Mouse (Mus musculus): ENCODE data around the gene Gm11627. TPM values are rescaled to one million over a fixed set of nuclear protein-coding genes. Genes with fewer than 3 reads are reported as not detected.
"Not testable (repeated sequence)": the region's sequence is repeated elsewhere in the genome, so short reads cannot be mapped to it uniquely, and the experiment has no call there.

Gene Gm11627
- polyA plus RNA-seq, 1 experiment from 2014 or later: 7.3 TPM

GRCm38 (mm10) chr11:102568756-102569377, 10.4 kb downstream of the Gm11627 start:
- Histone ChIP-seq H3K36me3 (ENCODE audit: control insufficient read depth, insufficient read depth, low read length) (no peaks in the 10 kb centered on the region), H3K4me1 (replicated peaks; ENCODE audit: control insufficient read depth, insufficient read depth, low read length) (no peaks in the 10 kb centered on the region), H3K27me3 (ENCODE audit: control insufficient read depth, insufficient read depth, low read length) (no peaks in the 10 kb centered on the region), H3K4me3 (ENCODE audit: low read depth, low read length) (no peak overlapping the region), H3K4me2 (replicated peaks; ENCODE audit: low read depth, low read length) (no peak overlapping the region), H3K9ac (ENCODE audit: low read depth, low read length) (no peak overlapping the region), H3K9me3 (ENCODE audit: control insufficient read depth, low read length) (no peaks in the 10 kb centered on the region), H3K27ac (ENCODE audit: low read depth, low read length) (no peak overlapping the region)
- ATAC-seq (ENCODE audit: low FRiP score) (no peak), DNase-seq (ENCODE audit: low spot score) (no peak)
- WGBS: 86% methylated on average over 7 of the region's 7 CpGs

DNA sequence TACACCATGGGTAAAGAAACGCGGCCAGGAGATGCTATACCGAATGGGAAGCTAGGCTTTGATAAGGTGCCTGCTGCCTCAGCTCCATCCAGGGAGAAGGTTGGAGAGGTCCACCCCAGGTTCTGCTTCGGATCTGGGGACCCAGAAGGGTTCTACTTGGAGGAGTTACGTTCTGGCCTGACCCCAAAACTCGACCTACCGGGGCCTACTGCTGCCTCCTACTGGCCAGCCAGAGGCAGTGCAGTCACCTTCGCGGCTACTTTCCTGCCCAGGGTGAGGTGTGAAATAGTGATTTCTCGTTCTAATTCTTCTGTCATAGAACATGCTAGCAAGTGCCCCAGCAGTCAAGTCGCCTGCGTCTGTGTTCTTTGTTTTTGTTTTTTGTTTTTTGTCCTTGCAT, 11.1 kb downstream of the Gm11627 start:
- WGBS: 80% methylated on average over 12 of the region's 12 CpGs
- no peak for ATAC-seq (ENCODE audit: low FRiP score)
- H3K4me3 ChIP-seq (ENCODE audit: low read depth, low read length): no peak overlapping the region

DNA sequence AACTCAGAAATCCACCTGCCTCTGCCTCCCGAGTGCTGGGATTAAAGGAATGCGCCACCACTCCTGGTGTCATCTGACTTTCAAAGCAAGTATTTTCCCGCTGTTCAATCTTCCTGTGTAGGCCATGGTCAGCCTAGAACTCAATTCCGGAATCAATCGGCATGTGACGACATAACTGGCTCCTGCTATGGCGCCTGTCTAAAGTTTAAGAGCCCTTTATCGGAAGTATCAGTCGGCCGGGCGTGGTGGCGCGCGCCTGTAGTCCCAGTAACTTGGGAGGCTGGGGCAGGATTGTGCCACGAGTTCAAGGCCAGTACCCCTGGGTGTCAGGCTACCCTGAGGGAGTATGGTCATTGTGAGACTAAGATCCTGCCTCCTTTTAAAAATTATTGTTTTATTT, 11.5 kb downstream of the Gm11627 start:
- Histone ChIP-seq H3K9ac (ENCODE audit: low read depth, low read length) (no peak overlapping the region), H3K9me3 (ENCODE audit: control insufficient read depth, low read length) (no peaks in the 10 kb centered on the region), H3K4me3 (ENCODE audit: low read depth, low read length) (no peak overlapping the region), H3K4me2 (replicated peaks; ENCODE audit: low read depth, low read length) (no peak overlapping the region), H3K27me3 (ENCODE audit: control insufficient read depth, insufficient read depth, low read length) (no peaks in the 10 kb centered on the region), H3K4me1 (replicated peaks; ENCODE audit: control insufficient read depth, insufficient read depth, low read length) (no peaks in the 10 kb centered on the region), H3K27ac (ENCODE audit: low read depth, low read length) (no peak overlapping the region), H3K36me3 (ENCODE audit: control insufficient read depth, insufficient read depth, low read length) (no peaks in the 10 kb centered on the region)
- ATAC-seq (ENCODE audit: low FRiP score): no peak
- no peak for DNase-seq (ENCODE audit: low spot score)
- 97% methylated on average over 15 of the region's 15 CpGs for WGBS

More for the DNA sequence above, 11.1 kb downstream of the Gm11627 start:
- Histone ChIP-seq H3K4me1 (replicated peaks; ENCODE audit: control insufficient read depth, insufficient read depth, low read length) (no peaks in the 10 kb centered on the region), H3K27me3 (ENCODE audit: control insufficient read depth, insufficient read depth, low read length) (no peaks in the 10 kb centered on the region), H3K9me3 (ENCODE audit: control insufficient read depth, low read length) (no peaks in the 10 kb centered on the region), H3K36me3 (ENCODE audit: control insufficient read depth, insufficient read depth, low read length) (no peaks in the 10 kb centered on the region), H3K27ac (ENCODE audit: low read depth, low read length) (no peak overlapping the region), H3K4me2 (replicated peaks; ENCODE audit: low read depth, low read length) (no peak overlapping the region), H3K9ac (ENCODE audit: low read depth, low read length) (no peak overlapping the region)
- no peak for DNase-seq (ENCODE audit: low spot score)

DNA sequence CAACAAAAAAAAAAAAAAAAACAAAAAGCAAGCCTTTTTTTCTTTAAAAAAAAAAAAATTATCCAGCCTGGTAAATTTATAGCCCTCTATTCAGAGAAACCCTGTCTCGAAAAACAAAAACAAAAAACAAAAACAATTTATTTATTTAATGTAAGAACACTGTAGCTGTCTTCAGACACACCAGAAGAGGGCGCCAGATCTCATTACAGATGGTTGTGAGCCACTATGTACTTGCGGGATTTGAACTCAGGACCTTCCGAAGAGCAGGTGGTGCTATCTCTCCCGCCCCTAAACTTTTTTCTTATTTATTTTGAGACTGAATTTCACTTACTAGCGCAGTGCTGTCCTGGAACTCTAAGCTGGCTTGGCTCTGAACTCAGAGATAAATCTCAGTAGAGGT, 12.1 kb downstream of the Gm11627 start:
- Histone ChIP-seq H3K4me1 (replicated peaks; ENCODE audit: control insufficient read depth, insufficient read depth, low read length) (no peaks in the 10 kb centered on the region), H3K36me3 (ENCODE audit: control insufficient read depth, insufficient read depth, low read length) (no peaks in the 10 kb centered on the region), H3K27me3 (ENCODE audit: control insufficient read depth, insufficient read depth, low read length) (no peaks in the 10 kb centered on the region), H3K4me3 (ENCODE audit: low read depth, low read length) (no peak overlapping the region), H3K9ac (ENCODE audit: low read depth, low read length) (no peak overlapping the region), H3K27ac (ENCODE audit: low read depth, low read length) (no peak overlapping the region), H3K9me3 (ENCODE audit: control insufficient read depth, low read length) (no peaks in the 10 kb centered on the region), H3K4me2 (replicated peaks; ENCODE audit: low read depth, low read length) (no peak overlapping the region)
- 91% methylated on average over 6 of the region's 6 CpGs for WGBS
- ATAC-seq (ENCODE audit: low FRiP score): no peak
- DNase-seq (ENCODE audit: low spot score): no peak

- Histone ChIP-seq H3K4me3 (ENCODE audit: low read depth, low read length) (no peak overlapping the region), H3K27me3 (ENCODE audit: control insufficient read depth, insufficient read depth, low read length) (no peaks in the 10 kb centered on the region), H3K9ac (ENCODE audit: low read depth, low read length) (no peak overlapping the region), H3K4me2 (replicated peaks; ENCODE audit: low read depth, low read length) (no peak overlapping the region), H3K27ac (ENCODE audit: low read depth, low read length) (no peak overlapping the region), H3K9me3 (ENCODE audit: control insufficient read depth, low read length) (no peaks in the 10 kb centered on the region), H3K36me3 (ENCODE audit: control insufficient read depth, insufficient read depth, low read length) (no peaks in the 10 kb centered on the region), H3K4me1 (replicated peaks; ENCODE audit: control insufficient read depth, insufficient read depth, low read length) (no peaks in the 10 kb centered on the region)
- WGBS: 100% methylated on average over 1 of the region's 1 CpGs
- no peak for ATAC-seq (ENCODE audit: low FRiP score)
- no peak for DNase-seq (ENCODE audit: low spot score)
Observed at GRCm38 (mm10) chr11:102566290-102566689, 13.0 kb downstream of the Gm11627 start.

DNA sequence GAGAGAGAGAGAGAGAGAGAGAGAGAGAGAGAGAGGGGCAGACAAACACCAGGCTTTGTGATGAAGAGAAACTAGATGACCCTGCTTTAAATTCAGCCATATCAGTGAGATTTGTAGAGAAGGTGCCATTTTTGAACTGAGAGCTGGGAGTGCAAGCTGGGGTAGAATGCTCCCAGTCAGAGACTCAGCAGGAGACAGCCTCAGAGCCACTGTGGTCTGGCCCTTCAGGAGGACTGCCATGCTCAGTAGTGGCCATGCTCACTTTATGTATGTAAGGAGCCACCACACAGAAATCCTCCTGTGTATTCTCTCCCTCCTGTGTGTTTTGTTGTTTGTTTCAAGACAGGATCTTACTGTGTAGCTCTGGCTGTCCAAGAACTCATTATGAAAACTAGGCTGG, 13.5 kb downstream of the Gm11627 start:
- Histone ChIP-seq H3K27me3 (ENCODE audit: control insufficient read depth, insufficient read depth, low read length) (no peaks in the 10 kb centered on the region), H3K27ac (ENCODE audit: low read depth, low read length) (no peak overlapping the region), H3K4me3 (ENCODE audit: low read depth, low read length) (no peak overlapping the region), H3K36me3 (ENCODE audit: control insufficient read depth, insufficient read depth, low read length) (no peaks in the 10 kb centered on the region), H3K4me2 (replicated peaks; ENCODE audit: low read depth, low read length) (no peak overlapping the region), H3K9ac (ENCODE audit: low read depth, low read length) (no peak overlapping the region), H3K4me1 (replicated peaks; ENCODE audit: control insufficient read depth, insufficient read depth, low read length) (no peaks in the 10 kb centered on the region), H3K9me3 (ENCODE audit: control insufficient read depth, low read length) (no peaks in the 10 kb centered on the region)
- ATAC-seq (ENCODE audit: low FRiP score) (no peak), DNase-seq (ENCODE audit: low spot score) (no peak)

- H3K36me3 ChIP-seq (ENCODE audit: control insufficient read depth, insufficient read depth, low read length); DNase-seq (ENCODE audit: low spot score); H3K27me3 ChIP-seq (ENCODE audit: control insufficient read depth, insufficient read depth, low read length); H3K9me3 ChIP-seq (ENCODE audit: control insufficient read depth, low read length); H3K9ac ChIP-seq (ENCODE audit: low read depth, low read length); H3K4me2 ChIP-seq (replicated peaks; ENCODE audit: low read depth, low read length); H3K4me1 ChIP-seq (replicated peaks; ENCODE audit: control insufficient read depth, insufficient read depth, low read length); H3K4me3 ChIP-seq (ENCODE audit: low read depth, low read length); H3K27ac ChIP-seq (ENCODE audit: low read depth, low read length); ATAC-seq (ENCODE audit: low FRiP score): not testable (repeated sequence)
- 85% methylated on average over 14 of the region's 14 CpGs for WGBS
Observed at GRCm38 (mm10) chr11:102564952-102565671, 14.1 kb downstream of the Gm11627 start.

DNA sequence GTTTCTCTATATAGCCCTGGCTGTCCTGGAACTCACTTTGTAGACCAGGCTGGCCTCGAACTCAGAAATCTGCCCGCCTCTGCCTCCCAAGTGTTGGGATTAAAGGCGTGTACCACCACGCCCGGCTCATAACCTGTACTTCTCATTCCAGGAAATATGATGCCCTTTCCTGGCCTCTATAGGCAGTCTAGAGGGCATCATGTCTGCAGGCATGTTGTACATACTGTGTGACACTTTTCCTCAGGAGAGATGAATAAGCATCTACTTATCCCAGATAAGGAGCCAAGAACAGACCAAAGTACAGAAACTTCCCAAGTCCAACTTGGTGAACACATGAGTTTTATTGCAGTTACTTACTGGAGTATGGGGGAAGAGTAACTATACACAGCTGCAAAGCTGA, 20.6 kb downstream of the Gm11627 start:
- H3K9ac ChIP-seq (ENCODE audit: low read depth, low read length): no peak overlapping the region

DNA sequence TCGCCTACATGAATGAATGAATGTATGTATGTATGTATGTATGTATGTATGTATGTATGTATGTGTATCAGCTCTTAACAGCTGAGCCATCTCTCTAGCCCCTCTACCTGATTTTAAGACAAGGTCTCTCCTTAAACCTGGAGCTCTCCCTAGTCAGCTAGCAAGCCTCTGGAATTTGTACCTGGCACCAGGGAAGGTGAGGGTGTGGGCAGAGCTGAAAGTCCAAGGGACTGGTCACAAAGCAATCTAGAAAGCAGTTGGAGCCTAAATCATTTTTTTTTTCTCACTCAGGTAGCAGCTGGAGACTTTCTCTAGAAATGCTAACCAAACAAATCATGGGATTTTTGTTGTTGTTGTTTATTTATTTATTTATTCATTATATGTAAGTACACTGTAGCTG, 21.9 kb downstream of the Gm11627 start:
- Histone ChIP-seq H3K9ac (ENCODE audit: low read depth, low read length) (no peak overlapping the region), H3K4me2 (replicated peaks; ENCODE audit: low read depth, low read length) (no peak overlapping the region), H3K4me1 (replicated peaks; ENCODE audit: control insufficient read depth, insufficient read depth, low read length) (peaks cover 4% of the 10 kb centered on the region; the same call in 1 of the 2 replicates), H3K9me3 (ENCODE audit: control insufficient read depth, low read length) (no peaks in the 10 kb centered on the region), H3K4me3 (ENCODE audit: low read depth, low read length) (no peak overlapping the region), H3K27me3 (ENCODE audit: control insufficient read depth, insufficient read depth, low read length) (no peaks in the 10 kb centered on the region), H3K27ac (ENCODE audit: low read depth, low read length) (0 out of 2 replicates have a peak overlapping the region, but pooled peaks have one; percentile 20), H3K36me3 (ENCODE audit: control insufficient read depth, insufficient read depth, low read length) (no peaks in the 10 kb centered on the region)
- WGBS: 95% methylated on average over 1 of the region's 1 CpGs
- ATAC-seq (ENCODE audit: low FRiP score) (no peak), DNase-seq (ENCODE audit: low spot score) (no peak)

More for the DNA sequence above, 20.6 kb downstream of the Gm11627 start:
- Histone ChIP-seq H3K9me3 (ENCODE audit: control insufficient read depth, low read length) (no peaks in the 10 kb centered on the region), H3K27me3 (ENCODE audit: control insufficient read depth, insufficient read depth, low read length) (no peaks in the 10 kb centered on the region), H3K27ac (ENCODE audit: low read depth, low read length) (no peak overlapping the region), H3K36me3 (ENCODE audit: control insufficient read depth, insufficient read depth, low read length) (no peaks in the 10 kb centered on the region), H3K4me1 (replicated peaks; ENCODE audit: control insufficient read depth, insufficient read depth, low read length) (peaks cover 4% of the 10 kb centered on the region; the same call in 1 of the 2 replicates), H3K4me3 (ENCODE audit: low read depth, low read length) (no peak overlapping the region), H3K4me2 (replicated peaks; ENCODE audit: low read depth, low read length) (no peak overlapping the region)
- 89% methylated on average over 4 of the region's 5 CpGs for WGBS
- no peak for DNase-seq (ENCODE audit: low spot score)
- no peak for ATAC-seq (ENCODE audit: low FRiP score)

Data from hindbrain, embryonic 11.5 days (tissue).